10 mouse cellular contexts compared by ENCODE assay signal in genomic region chr19:56976962-56977948, GRCm38 (mm10). TPM values are rescaled to one million over a fixed set of nuclear protein-coding genes. Genes with fewer than 3 reads are reported as not detected.
DNase-seq lines count a peak whose midpoint lies in the region; TF ChIP-seq lines count a peak whose summit lies in the region.
"Had no signal": no experiment of that assay in that cellular context is flagged by ENCODE, and none has a peak within 500 bp of the region (broad histone marks: within the 10 kb centered on the region; RNA-seq: fewer than 3 reads in every experiment).

No protein-coding gene starts in this region.

- TF ChIP-seq CTCF in left cerebral cortex, adult 2 months (IDR thresholded peaks at IDR 0.05) = no peak

- H3K27ac ChIP-seq in left cerebral cortex, adult 2 months = peak overlapping the region; percentile 67

- peak in 1 of 2 experiments; percentile 27 for DNase-seq in left cerebral cortex, adult 2 months (ENCODE audit: extremely low spot score in 1 of 2, low spot score in 2 of 2)
- no peak for DNase-seq in left cerebral cortex, adult 11 months (ENCODE audit: low spot score)
- peak; percentile 81 for DNase-seq in cerebellum, adult 9-11 months
- DNase-seq in heart, adult 18-20 months = peak; percentile 65 to 77
- DNase-seq in kidney, adult 9 months = peak; percentile 81
- DNase-seq in lung, adult 18-20 months = peak; percentile 72 to 77
- DNase-seq in right cerebral cortex, postnatal 25 days = peak; percentile 44
- no peak for DNase-seq in embryo, embryonic 11 days

- intact Hi-C loops in left cerebral cortex, adult 2 months (cut with DNase I) = no loop called here

- no peak overlapping the region for H3K4me3 ChIP-seq in left cerebral cortex, adult 2 months

RNA-seq across cellular contexts. Expression of gene Afap1l2, which starts 30.8 kb away (rescaled TPM):
- 1 to 10 TPM; 7.9 to 8.4 TPM for total RNA-seq in left cerebral cortex, adult 2 months (2021)
- total RNA-seq in heart, adult 18-20 months (2021) = 1 to 10 TPM; 1.8 to 2.4 TPM
- total RNA-seq: hematopoietic stem cell, adult 5-6 weeks; MEL had no signal

Comparison
In these comparisons a context has a peak if more than half of its experiments do, and no peak if none do; other contexts are left out.
1. DNase-seq: peak in cerebellum, adult 9-11 months (single experiment), heart, adult 18-20 months (2 of 2), kidney, adult 9 months (single experiment), lung, adult 18-20 months (2 of 2) and right cerebral cortex, postnatal 25 days (single experiment); none in left cerebral cortex, adult 11 months (single experiment) and embryo, embryonic 11 days (single experiment).